Mouse (Mus musculus) E14TG2a.4 (cell line): ENCODE results near the gene Diaph3.

Experiments used
- CTCF ChIP-seq: conservative IDR thresholded peaks from 2 replicates; pipeline ENCODE4 v1.5.1; 2014; ENCODE audit warnings: low read length
- NANOG ChIP-seq: IDR thresholded peaks from 2 replicates; pipeline ENCODE4 v1.6.1; 2014; ENCODE audit warnings: borderline replicate concordance, low read length, mixed read lengths

DNA sequence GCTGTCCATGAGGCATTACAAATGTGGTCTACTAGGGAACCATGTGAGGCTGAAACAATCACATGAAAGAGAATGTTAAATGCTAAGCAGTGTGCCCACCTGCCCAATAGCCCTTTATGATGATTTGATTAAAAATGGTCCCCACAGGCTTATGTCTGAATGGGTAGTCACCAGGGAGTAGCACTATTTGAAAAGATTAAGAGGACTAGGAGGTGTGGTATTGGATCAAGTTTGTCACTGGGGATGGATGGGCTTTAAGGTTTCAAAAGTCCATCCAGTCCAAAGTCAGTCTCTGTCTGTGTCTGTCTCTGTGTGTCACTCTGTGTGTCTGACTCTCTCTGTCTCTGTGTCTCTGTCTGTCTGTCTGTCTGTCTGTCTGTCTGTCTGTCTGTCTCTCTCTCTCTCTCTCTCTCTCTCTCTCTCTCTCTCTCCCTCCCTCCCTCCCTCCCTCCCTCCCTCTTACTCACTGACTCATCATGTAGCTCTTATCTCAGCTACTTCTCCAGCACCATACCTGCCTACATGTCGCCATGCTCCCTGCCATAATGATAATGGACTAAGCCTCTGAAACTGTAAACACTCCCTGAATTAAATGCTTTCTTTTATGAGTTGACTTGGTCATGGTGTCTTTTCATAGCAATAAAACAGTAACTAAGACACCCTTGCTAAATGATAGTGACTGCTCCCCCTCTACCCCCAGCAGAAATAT is 41.5 kb downstream of the Diaph3 start:
- TF ChIP-seq CTCF = no peak
- TF ChIP-seq NANOG = no peak
